Mouse (Mus musculus) heart, adult 2 months (tissue): ENCODE results near the gene Gm21677. TPM values are rescaled to one million over a fixed set of nuclear protein-coding genes. Genes with fewer than 3 reads are reported as not detected.
"Not testable (repeated sequence)": the region's sequence is repeated elsewhere in the genome, so short reads cannot be mapped to it uniquely, and the experiment has no call there.

Source experiments
- DNase-seq, 2 experiments: peaks; one replicate each; pipeline ENCODE4 v3.0.0; 2021
- H3K27ac ChIP-seq: fragments of 200-600 bp; 2 replicates; pipeline ENCODE4 v1.8.1; 2022
- H3K27me3 ChIP-seq: fragments of 200-500 bp; 2 replicates; pipeline ENCODE4 v1.6.1; 2012; ENCODE audit warnings: mild to moderate bottlenecking, low read length, inconsistent platforms, mixed read lengths; ENCODE audit not compliant: control insufficient read depth, insufficient read depth
- H3K36me3 ChIP-seq: fragments of 200-500 bp; 2 replicates; pipeline ENCODE4 v1.6.1; 2012; ENCODE audit warnings: low read length, inconsistent platforms; ENCODE audit not compliant: control insufficient read depth, insufficient read depth
- H3K4me1 ChIP-seq: fragments of 200-500 bp; 2 replicates; pipeline ENCODE4 v1.6.1; 2011; ENCODE audit warnings: low read length; ENCODE audit not compliant: control insufficient read depth, insufficient read depth
- H3K4me3 ChIP-seq: fragments of 200-600 bp; 2 replicates; pipeline ENCODE4 v1.8.1; 2022
- H3K79me2 ChIP-seq: fragments of 200-500 bp; replicated peaks from 2 replicates; pipeline ENCODE4 v1.6.1; 2012; ENCODE audit warnings: mild to moderate bottlenecking, inconsistent platforms, low read length, moderate library complexity, mixed read lengths; ENCODE audit not compliant: control insufficient read depth, insufficient read depth
- H3K9ac ChIP-seq: fragments of 200-500 bp; 2 replicates; pipeline ENCODE4 v1.6.1; 2012; ENCODE audit warnings: low read depth, mild to moderate bottlenecking, control low read depth, inconsistent platforms, low read length, mixed read lengths
- WGBS: fragments of 180-500 bp; shearing (Covaris S2); methylation state at CpG from one replicate; pipeline ENCODE4 v1.1.7; 2018; 5-methylcytosine and 5-hydroxymethylcytosine counted together
- intact Hi-C: fragments of 180-260 bp; cut with DNase I; formaldehyde crosslinking; loops from one replicate; pipeline ENCODE4 v1.15.1; 2025
- long read RNA-seq: library from polyadenylated mRNA; stranded (forward); transcript quantifications from one replicate; pipeline ENCODE4 v2.0.0, GENCODE M21; 2021
- polyA plus RNA-seq: library from polyadenylated mRNA; depleted of rRNA; stranded (reverse); fragments of >200 nt; gene quantifications from 2 replicates; pipeline ENCODE4 v1.2.3, GENCODE M21; 2012; rRNA removed
- total RNA-seq, 2 experiments: library from RNA; stranded (reverse); gene quantifications; 2 replicates each; pipeline ENCODE4 v1.2.3; 2021

Gm21677 gene
- not detected for total RNA-seq
- polyA plus RNA-seq = not detected in 2 replicates
- long read RNA-seq = 0 reads

- H3K79me2 ChIP-seq, H3K36me3 ChIP-seq, H3K4me1 ChIP-seq, H3K27ac ChIP-seq, intact Hi-C loops, H3K4me3 ChIP-seq, H3K9ac ChIP-seq, H3K27me3 ChIP-seq, DNase-seq: not testable (repeated sequence)
- WGBS = no CpG with 5 or more reads among the region's 9 CpGs
These were observed at the start of gene Gm21677 for GRCm38 (mm10) chrY:3306349-3306748. Gene Gm21677 (minus strand): TSS chrY:3306449.

DNA sequence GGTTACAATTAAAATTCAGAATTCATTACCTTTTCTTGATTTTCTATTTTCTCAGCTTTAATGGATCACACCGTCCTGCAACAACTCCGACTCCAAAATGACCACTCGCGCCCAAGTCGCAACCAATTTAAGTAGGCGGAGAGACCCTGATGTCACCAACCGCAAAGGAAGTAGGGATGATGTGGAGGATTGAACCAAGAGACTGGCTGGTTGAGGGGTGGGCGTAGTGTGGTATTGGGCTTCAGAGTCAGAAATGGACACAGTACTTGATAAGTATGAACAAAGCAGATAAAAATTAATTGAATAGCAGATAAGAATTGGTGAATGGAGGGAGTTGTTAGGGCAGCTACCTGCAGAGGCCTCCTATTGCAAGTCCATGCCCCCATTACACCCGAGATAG, 39.0 kb upstream of the Gm21677 start, which contains the start of gene Gm21693:
Gene Gm21693 (minus strand): TSS at position 101 of the 400 bp plus-strand sequence.
- H3K4me3 ChIP-seq, intact Hi-C loops, DNase-seq, H3K27ac ChIP-seq, H3K4me1 ChIP-seq, H3K9ac ChIP-seq, H3K27me3 ChIP-seq, H3K36me3 ChIP-seq, H3K79me2 ChIP-seq: not testable (repeated sequence)
- WGBS = no CpG with 5 or more reads among the region's 9 CpGs

- intact Hi-C loops, H3K79me2 ChIP-seq, H3K4me1 ChIP-seq, H3K9ac ChIP-seq, H3K4me3 ChIP-seq, H3K27ac ChIP-seq, H3K36me3 ChIP-seq, H3K27me3 ChIP-seq: not testable (repeated sequence)
- DNase-seq = peak in 1 of 2 experiments; percentile 7
- WGBS = no CpG with 5 or more reads among the region's 11 CpGs
These were observed 34.4 kb upstream of the Gm21677 start for GRCm38 (mm10) chrY:3340661-3341060.

Other genes with a start within 250 kb of the Gm21677 start
- gene Gm21693, start 38.9 kb upstream of the Gm21677 start, total RNA-seq = not detected
- not detected in 2 replicates for gene Gm21693, start 38.9 kb upstream of the Gm21677 start, polyA plus RNA-seq
- not detected for gene Gm21704, start 103.7 kb upstream of the Gm21677 start, total RNA-seq
- not detected in 2 replicates for gene Gm21704, start 103.7 kb upstream of the Gm21677 start, polyA plus RNA-seq
- not detected for gene Gm21708, start 103.7 kb upstream of the Gm21677 start, total RNA-seq
- not detected in 2 replicates for gene Gm21708, start 103.7 kb upstream of the Gm21677 start, polyA plus RNA-seq